Mouse (Mus musculus): ENCODE data around the gene Olfr20. TPM values are rescaled to one million over a fixed set of nuclear protein-coding genes. Genes with fewer than 3 reads are reported as not detected.

Gene Olfr20
- polyA plus RNA-seq, 1 experiment from 2014 or later: not detected

- H3K9ac ChIP-seq: no peak overlapping the region
- H3K27ac ChIP-seq: no peak overlapping the region
- no peaks in the 10 kb centered on the region for H3K36me3 ChIP-seq
- no peaks in the 10 kb centered on the region for H3K4me1 ChIP-seq
- 65% methylated on average over 4 of the region's 4 CpGs for WGBS
- no peak overlapping the region for H3K4me3 ChIP-seq (replicated peaks)
- ATAC-seq (ENCODE audit: insufficient read depth, low FRiP score, low read depth): no peak
- H3K9me3 ChIP-seq: no peaks in the 10 kb centered on the region
- no peaks in the 10 kb centered on the region for H3K27me3 ChIP-seq (replicated peaks)
- H3K4me2 ChIP-seq: no peak overlapping the region
Observed at GRCm38 (mm10) chr11:73395374-73395773, 44.8 kb downstream of the Olfr20 start.

DNA sequence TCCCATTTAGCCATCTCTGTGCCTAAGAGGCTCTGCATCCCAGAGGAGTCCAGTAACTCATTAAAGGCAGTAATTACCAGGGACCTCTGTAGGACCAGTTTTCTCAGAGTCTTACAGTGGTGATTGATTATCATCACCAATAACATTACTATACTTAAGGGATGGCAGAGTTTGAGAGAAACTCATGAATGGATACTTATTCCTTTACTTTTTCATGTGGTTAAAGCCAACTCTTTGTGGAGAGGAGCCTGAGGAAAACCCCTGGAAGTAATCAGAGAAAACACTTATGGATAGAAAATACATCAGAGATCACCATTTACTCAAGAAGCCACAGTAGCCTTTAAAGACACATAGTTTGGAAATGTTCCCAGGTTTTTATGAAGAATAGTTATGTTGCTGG, 48.9 kb downstream of the Olfr20 start, which contains the start of gene Olfr1:
Gene Olfr1 (minus strand): TSS at position 101 of the 400 bp plus-strand sequence.
- Histone ChIP-seq H3K9ac (no peak within 1 kb of the TSS), H3K4me2 (no peak within 1 kb of the TSS), H3K27me3 (replicated peaks) (no peaks in the 10 kb centered on the region), H3K4me1 (no peaks in the 10 kb centered on the region), H3K4me3 (replicated peaks) (no peak within 1 kb of the TSS), H3K27ac (no peak within 1 kb of the TSS), H3K36me3 (no peaks in the 10 kb centered on the region), H3K9me3 (no peaks in the 10 kb centered on the region)
- ATAC-seq (ENCODE audit: insufficient read depth, low FRiP score, low read depth): no peak

Other genes starting within 250 kb of the Olfr20 start
- gene Haspin, start 212.5 kb upstream of the Olfr20 start, polyA plus RNA-seq (2015; fragmentation: Nextera tagmentation; extraction: Ambion mirVana): 14.4 and 14.6 TPM in 2 replicates
- gene P2rx5, start 190.4 kb upstream of the Olfr20 start, polyA plus RNA-seq (2015; fragmentation: Nextera tagmentation; extraction: Ambion mirVana): 0.14 and 0.30 TPM in 2 replicates
- gene Emc6, start 173.7 kb upstream of the Olfr20 start, polyA plus RNA-seq (2015; fragmentation: Nextera tagmentation; extraction: Ambion mirVana): 111 and 117 TPM in 2 replicates
- 208 and 211 TPM in 2 replicates for gene Tax1bp3, start 173.7 kb upstream of the Olfr20 start, polyA plus RNA-seq (2015; fragmentation: Nextera tagmentation; extraction: Ambion mirVana)
- 17.0 and 18.2 TPM in 2 replicates for gene Ctns, start 151.7 kb upstream of the Olfr20 start, polyA plus RNA-seq (2015; fragmentation: Nextera tagmentation; extraction: Ambion mirVana)
- gene Shpk, start 151.3 kb upstream of the Olfr20 start, polyA plus RNA-seq (2015; fragmentation: Nextera tagmentation; extraction: Ambion mirVana): 2.8 and 3.6 TPM in 2 replicates
- 0.08 TPM in 1 of 2 replicates, not detected in the other for gene Trpv1, start 116.5 kb upstream of the Olfr20 start, polyA plus RNA-seq (2015; fragmentation: Nextera tagmentation; extraction: Ambion mirVana)
- 0.12 and 0.22 TPM in 2 replicates for gene Trpv3, start 83.4 kb upstream of the Olfr20 start, polyA plus RNA-seq (2015; fragmentation: Nextera tagmentation; extraction: Ambion mirVana)
- gene Aspa, start 21.2 kb upstream of the Olfr20 start, polyA plus RNA-seq (2015; fragmentation: Nextera tagmentation; extraction: Ambion mirVana): 2.7 and 3.2 TPM in 2 replicates
- gene Gm49340, start 21.0 kb upstream of the Olfr20 start, polyA plus RNA-seq (2015; fragmentation: Nextera tagmentation; extraction: Ambion mirVana): not detected in 2 replicates
- gene Spata22, start 21.0 kb upstream of the Olfr20 start, polyA plus RNA-seq (2015; fragmentation: Nextera tagmentation; extraction: Ambion mirVana): 0.23 and 0.27 TPM in 2 replicates
- not detected in 2 replicates for gene Olfr376, start 20.5 kb downstream of the Olfr20 start, polyA plus RNA-seq (2015; fragmentation: Nextera tagmentation; extraction: Ambion mirVana)
- not detected in 2 replicates for gene Olfr1, start 48.8 kb downstream of the Olfr20 start, polyA plus RNA-seq (2015; fragmentation: Nextera tagmentation; extraction: Ambion mirVana)
- gene Olfr378, start 77.7 kb downstream of the Olfr20 start, polyA plus RNA-seq (2015; fragmentation: Nextera tagmentation; extraction: Ambion mirVana): not detected in 2 replicates
- gene Olfr380, start 106.7 kb downstream of the Olfr20 start, polyA plus RNA-seq (2015; fragmentation: Nextera tagmentation; extraction: Ambion mirVana): not detected in 2 replicates
- gene Olfr381, start 140.8 kb downstream of the Olfr20 start, polyA plus RNA-seq (2015; fragmentation: Nextera tagmentation; extraction: Ambion mirVana): not detected in 2 replicates
- not detected in 2 replicates for gene Olfr382, start 166.4 kb downstream of the Olfr20 start, polyA plus RNA-seq (2015; fragmentation: Nextera tagmentation; extraction: Ambion mirVana)
- gene Olfr385, start 242.2 kb downstream of the Olfr20 start, polyA plus RNA-seq (2015; fragmentation: Nextera tagmentation; extraction: Ambion mirVana): not detected in 2 replicates
- not detected in 2 replicates for gene Olfr384, start 247.8 kb downstream of the Olfr20 start, polyA plus RNA-seq (2015; fragmentation: Nextera tagmentation; extraction: Ambion mirVana)

Data from stomach, embryonic 15.5 days (tissue).